Mouse (Mus musculus): ENCODE data around the gene Anapc7. TPM values are rescaled to one million over a fixed set of nuclear protein-coding genes. Genes with fewer than 3 reads are reported as not detected.
"Not testable (repeated sequence)": the region's sequence is repeated elsewhere in the genome, so short reads cannot be mapped to it uniquely, and the experiment has no call there.

The Anapc7 gene
- total RNA-seq, 2 experiments from 2014 or later, result 14.3 to 16.8 TPM

DNA sequence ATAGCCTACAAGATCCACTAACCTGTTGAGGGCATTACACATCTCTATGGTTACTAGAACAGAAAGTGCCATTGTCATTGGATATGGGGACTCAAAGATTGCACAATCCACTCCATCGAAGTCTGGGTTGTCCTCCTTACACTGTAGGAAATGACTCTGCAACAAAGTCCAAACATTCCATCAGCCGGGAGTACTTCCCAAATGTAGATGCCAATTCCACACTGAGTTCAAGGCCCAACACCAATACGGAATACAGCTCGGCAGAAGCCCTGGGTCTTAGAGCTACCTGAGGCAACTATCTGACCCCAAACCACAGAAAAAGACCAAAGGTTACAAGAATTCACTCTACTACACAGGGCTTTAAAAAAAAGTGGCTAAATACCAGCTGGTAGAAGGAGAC lies 36.6 kb downstream of the Anapc7 start:
- no peak overlapping the region for H3K4me3 ChIP-seq
- no peak for TF ChIP-seq CTCF (IDR thresholded peaks at IDR 0.05)
- peak; percentile 7 for DNase-seq
- H3K27ac ChIP-seq, result no peak overlapping the region
- intact Hi-C loops (cut with DNase I), result no loop called here

DNA sequence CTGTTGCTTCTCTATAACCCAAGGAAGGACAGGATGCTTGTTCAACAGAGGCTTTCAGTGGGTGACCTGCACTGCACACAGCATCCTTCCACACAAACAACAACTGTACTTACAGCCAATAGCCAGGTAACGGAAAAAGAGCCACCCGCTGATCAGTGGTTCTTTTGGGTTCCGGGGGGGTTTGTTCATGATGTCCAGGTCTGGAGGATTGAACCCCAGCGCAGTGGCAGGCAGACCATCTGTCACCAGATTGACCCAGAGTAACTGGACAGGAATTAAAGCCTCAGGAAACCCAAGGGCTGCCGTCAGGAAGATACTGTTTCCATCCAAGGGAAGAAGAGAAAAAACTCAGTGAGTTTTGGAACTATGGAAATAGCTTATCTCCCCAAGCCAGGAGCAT lies 37.8 kb downstream of the Anapc7 start:
- peak overlapping the region; percentile 16; the same call in 1 of the 2 replicates for H3K27ac ChIP-seq
- intact Hi-C loops (cut with DNase I), result no loop called here
- TF ChIP-seq CTCF (IDR thresholded peaks at IDR 0.05), result no peak
- DNase-seq, result peak; percentile 10
- H3K4me3 ChIP-seq, result no peak overlapping the region

DNA sequence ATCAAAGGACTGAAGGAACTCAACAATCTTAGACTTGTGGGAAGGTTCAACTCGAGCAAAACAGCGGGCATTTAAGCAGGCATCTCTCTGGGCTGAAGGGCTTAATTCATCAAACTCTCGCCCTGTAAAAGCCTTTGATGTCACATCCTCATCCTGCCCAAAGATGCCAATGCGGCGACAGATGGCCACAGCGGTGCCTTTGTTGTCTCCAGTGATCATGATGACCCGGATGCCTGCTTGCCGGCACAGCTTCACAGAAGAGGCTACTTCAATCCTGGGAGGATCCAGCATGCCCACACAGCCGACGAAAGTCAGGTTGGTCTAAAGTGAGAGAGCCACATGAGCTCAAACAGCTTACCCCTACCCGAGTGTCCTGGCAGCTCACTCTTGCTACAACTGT lies 39.2 kb downstream of the Anapc7 start:
- TF ChIP-seq CTCF (IDR thresholded peaks at IDR 0.05), result no peak
- H3K27ac ChIP-seq, result no peak overlapping the region
- H3K4me3 ChIP-seq, result no peak overlapping the region
- peak; percentile 6 for DNase-seq
- intact Hi-C loops (cut with DNase I), result no loop called here

DNA sequence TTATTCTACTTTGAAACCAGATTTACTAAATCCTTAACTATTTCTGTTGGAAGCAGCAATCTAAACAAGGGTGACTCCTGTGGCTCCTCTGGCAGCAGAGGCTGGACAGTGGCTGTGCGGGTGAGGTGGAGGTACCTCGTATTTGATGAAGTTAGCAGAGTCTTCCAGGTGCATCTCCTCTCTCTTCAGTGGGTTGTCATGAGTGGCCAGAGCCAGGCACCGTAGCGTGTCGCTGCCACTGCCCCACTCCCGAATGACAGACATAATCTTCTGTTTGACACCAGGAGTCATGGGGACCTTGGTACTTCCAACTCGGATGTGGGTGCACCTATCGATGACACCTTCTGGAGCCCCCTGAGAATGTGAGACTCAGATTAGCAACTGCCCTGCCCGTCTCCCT lies 39.9 kb downstream of the Anapc7 start:
- H3K4me3 ChIP-seq, result no peak overlapping the region
- intact Hi-C loops (cut with DNase I), result no loop called here

DNA sequence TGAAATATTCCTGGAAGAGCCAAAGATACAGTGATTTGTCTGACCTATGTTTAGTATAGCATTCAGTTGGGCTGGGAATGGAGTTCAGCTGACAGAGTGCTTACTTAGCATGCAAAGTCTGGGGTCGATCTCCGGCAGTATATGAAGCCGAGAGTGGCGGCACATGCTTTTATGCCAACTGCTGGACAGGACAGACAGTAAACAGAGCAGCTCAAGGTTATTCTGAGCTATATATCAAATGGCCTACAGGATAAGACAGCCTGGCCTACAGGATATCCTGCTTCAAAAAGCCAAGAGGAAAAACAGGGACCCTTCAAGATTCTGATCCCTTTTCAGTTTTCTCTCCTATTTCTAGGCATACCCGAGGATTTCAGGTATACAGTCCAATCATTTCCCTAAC lies 50.2 kb downstream of the Anapc7 start:
- no peak overlapping the region for H3K4me3 ChIP-seq
- no peak for TF ChIP-seq CTCF (IDR thresholded peaks at IDR 0.05)
- no peak for DNase-seq
- no peak overlapping the region for H3K27ac ChIP-seq
- intact Hi-C loops (cut with DNase I), result no loop called here

More for the DNA sequence above, 39.9 kb downstream of the Anapc7 start:
- H3K27ac ChIP-seq, result no peak overlapping the region
- DNase-seq, result no peak
- no peak for TF ChIP-seq CTCF (IDR thresholded peaks at IDR 0.05)

DNA sequence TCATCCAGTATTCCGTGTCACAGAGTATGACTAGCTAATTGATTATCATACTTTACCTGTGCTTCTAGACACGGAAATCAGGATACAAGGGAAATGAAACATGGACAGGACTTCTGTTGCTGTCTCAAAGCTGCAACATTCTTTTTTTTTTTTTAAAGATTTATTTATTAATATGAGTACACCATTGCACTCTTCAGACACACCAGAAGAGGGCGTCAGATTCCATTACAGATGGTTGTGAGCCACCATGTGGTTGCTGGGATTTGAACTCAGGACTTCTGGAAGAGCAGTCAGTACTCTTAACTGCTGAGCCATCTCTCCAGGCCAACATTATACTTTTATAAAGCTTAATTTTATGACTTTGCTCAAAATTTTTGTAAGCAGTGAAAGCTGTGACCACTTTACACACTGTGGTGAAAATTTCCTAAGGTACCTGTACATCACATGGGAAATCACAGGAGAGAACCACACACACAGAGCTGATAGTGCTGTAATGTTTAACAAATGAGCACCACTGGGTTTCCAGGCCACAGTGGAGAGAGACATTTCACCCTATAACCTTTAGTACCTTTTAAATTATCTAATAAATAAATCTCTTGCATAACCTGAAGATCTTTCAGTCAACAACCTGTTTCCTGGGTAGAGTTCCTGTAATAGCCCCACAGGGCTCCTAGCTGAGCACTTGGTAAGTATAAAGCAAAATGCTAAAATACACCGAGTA lies 53.3 kb downstream of the Anapc7 start:
- DNase-seq, result no peak
- Histone ChIP-seq H3K27ac (no peak overlapping the region), H3K4me3 (no peak overlapping the region)
- 0 out of 2 replicates have a peak, but pooled peaks have one; percentile 9 for TF ChIP-seq CTCF (IDR thresholded peaks at IDR 0.05)
- intact Hi-C loops (cut with DNase I), result no loop called here

DNA sequence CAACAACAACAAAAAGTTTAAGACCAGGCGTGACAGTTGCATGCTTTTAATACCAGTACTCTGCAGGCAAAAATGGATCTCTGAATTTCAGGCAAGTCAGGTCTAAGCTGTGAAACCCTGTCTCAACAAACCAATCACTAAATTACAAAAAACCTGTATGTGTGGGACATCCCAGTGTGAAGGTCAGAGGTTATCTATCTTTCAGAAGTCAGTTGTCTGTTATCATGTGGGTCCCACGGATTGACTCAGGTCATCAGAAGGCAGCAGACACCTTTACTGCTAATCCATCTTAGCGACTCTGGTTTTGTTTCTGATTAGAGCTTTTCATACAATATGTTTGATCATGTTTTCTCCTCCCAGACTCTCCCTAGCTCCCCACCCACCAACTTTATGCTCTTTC lies 54.6 kb downstream of the Anapc7 start:
- DNase-seq, result no peak
- intact Hi-C loops (cut with DNase I), result no loop called here
- H3K27ac ChIP-seq, result no peak overlapping the region
- no peak for TF ChIP-seq CTCF (IDR thresholded peaks at IDR 0.05)
- no peak overlapping the region for H3K4me3 ChIP-seq

DNA sequence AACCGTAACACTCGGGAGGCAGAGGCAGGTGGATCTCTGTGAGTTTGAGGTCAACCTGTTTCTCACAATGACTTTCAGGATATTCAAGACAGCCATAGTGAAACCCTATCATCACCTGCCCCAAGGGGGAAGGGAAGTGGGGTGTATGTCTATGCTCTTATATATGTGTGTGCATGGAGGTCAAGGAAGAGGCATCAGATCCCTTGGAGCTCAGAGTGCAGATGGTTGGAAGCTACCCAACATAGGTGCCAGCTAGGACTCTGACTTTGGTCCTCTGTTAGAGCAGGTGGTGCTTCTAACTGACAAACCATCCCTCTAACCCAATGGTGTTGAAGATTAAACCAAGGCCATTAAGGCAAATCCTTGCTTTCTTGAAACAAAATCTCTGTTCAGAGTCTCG lies 56.0 kb downstream of the Anapc7 start:
- no peak for DNase-seq
- no peak overlapping the region for H3K4me3 ChIP-seq
- TF ChIP-seq CTCF (IDR thresholded peaks at IDR 0.05), result no peak
- H3K27ac ChIP-seq, result no peak overlapping the region
- intact Hi-C loops (cut with DNase I), result no loop called here

DNA sequence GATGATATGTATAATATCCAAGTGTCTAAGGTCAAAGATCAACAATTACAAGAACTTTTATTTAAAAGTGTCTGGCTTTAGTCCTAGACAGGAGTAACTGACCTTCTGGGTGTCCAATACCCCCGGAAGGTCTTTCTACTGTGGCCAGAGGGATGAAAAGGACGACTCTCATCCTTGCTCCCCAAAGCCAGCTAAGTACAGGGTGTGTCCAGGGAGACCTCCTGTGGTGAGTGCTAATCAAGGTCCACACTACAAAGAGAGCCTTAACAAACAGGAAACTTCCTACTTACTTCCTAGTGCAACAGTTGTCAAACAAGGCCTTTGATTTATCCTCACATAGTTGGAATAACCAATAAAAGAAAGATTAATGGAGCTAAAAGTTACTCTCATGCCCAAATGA lies 57.6 kb downstream of the Anapc7 start:
- TF ChIP-seq CTCF (IDR thresholded peaks at IDR 0.05), result no peak
- Histone ChIP-seq H3K4me3 (no peak overlapping the region), H3K27ac (no peak overlapping the region)
- intact Hi-C loops (cut with DNase I), result no loop called here
- DNase-seq, result no peak

DNA sequence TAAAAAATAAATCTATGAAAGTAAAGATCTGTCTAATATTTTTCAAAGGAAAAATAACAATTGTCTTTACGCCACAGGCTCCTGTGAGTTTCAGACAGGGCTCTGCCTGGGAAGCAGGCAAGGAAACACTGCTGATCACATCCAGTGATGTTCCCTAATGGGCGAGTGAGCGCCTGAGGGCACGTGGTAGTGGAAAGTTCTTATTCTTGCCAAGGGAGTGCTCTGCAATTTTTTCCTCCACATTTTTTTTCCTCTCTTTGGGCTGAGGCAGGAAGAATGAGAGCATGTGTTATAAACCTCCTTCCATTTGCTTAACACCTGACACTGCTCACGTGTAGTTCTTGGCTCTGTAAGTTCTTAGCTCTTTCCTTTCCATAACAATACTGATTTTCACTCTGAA lies 60.4 kb downstream of the Anapc7 start:
- TF ChIP-seq CTCF (IDR thresholded peaks at IDR 0.05), result no peak
- DNase-seq, result peak; percentile 45
- peak overlapping the region; percentile 48 for H3K27ac ChIP-seq
- intact Hi-C loops (cut with DNase I), result no loop called here
- H3K4me3 ChIP-seq, result no peak overlapping the region

DNA sequence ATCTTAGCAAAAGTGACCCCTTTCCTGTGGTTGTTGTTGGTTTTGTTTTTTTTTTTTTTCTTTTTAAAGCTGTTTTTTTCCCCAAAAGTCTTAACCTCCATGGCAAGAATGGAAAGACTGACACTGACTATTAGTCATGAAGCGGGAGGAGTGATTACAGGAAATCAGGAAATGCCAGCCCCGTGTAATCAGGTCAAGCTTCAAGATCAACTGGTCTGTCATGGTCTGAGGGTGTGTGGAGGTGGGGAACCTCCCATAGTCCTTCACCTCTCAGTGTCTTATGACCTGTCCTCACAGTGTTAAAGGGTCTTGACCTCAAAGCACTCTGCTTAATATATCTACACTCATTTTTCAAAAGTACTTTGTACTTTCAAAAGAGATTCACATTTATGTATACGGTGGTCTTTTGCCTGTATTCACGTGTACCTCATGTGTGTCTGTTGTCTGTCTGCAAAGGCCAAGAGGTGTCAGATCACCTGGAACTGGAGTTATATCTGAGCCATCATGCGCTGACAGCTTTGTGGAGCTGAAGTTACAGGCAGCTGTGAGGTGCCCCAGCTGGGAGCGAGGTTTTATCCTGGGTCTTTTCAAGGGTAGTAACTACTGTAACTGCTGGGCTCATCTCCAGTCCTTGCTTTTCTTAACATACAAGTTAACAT lies 61.4 kb downstream of the Anapc7 start:
- no peak for DNase-seq
- no peak for TF ChIP-seq CTCF (IDR thresholded peaks at IDR 0.05)
- H3K27ac ChIP-seq, result peak overlapping the region; percentile 48
- intact Hi-C loops (cut with DNase I), result no loop called here
- no peak overlapping the region for H3K4me3 ChIP-seq

DNA sequence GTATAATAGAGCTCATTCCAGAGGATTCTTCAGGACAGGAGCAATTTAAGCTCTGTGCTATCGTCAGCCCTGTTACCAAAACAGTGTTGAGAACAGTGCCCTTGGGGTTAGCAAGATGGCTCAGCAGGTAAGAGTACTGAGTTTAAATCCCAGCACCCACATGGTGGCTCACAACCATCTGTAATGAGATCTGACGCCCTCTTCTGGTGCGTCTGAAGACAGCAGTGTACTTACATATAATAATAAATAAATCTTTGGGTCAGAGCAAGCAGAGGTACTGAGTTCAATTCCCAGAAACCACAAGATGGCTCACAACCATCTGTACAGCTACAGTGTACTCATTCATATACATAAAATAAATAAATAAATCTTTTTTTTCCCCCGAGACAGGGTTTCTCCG lies 64.8 kb downstream of the Anapc7 start:
- intact Hi-C loops (cut with DNase I), result not testable (repeated sequence)

DNA sequence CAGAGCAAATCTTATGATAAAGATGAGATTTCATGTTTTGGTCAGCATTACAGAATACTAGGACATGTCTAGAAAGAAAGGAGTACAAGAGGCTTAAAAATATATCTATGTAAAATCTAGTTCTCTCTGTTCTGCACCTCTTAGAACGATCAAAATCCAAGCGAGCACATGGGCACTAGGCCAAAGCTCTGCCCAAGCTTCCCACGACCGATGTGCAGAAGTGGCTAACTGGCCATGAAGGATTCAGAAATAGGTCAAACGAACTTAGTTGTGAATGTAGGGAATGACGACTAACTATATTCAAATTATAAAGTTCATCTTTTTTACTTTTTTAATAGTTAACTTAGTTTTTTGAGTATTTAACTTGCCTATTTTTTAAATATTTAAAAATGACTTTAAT lies 66.3 kb downstream of the Anapc7 start:
- Histone ChIP-seq H3K4me3 (no peak overlapping the region), H3K27ac (no peak overlapping the region)
- intact Hi-C loops (cut with DNase I), result no loop called here
- no peak for TF ChIP-seq CTCF (IDR thresholded peaks at IDR 0.05)
- no peak for DNase-seq

More for the DNA sequence above, 64.8 kb downstream of the Anapc7 start:
- DNase-seq, H3K27ac ChIP-seq, H3K4me3 ChIP-seq: not testable (repeated sequence)

DNA sequence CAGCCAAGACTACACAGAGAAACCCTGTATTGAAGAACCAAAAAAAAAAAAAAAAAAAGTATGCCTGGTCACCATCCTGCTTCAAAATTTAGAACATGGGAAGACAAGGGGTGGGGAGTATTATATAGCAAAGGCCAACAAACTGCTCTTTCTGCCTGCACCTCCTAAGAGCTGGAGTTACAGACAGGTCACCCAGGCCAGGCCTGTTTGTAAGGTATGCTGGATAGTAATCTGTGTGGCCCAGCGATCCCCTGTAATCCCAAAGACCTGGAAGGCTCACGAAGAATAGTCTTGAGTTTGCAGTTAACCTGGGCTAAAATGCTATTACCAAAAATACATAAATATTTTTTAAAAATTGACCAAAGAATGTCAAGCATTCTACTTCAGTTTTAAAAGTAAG lies 68.7 kb downstream of the Anapc7 start:
- Histone ChIP-seq H3K27ac (no peak overlapping the region), H3K4me3 (no peak overlapping the region)
- intact Hi-C loops (cut with DNase I), result no loop called here
- TF ChIP-seq CTCF (IDR thresholded peaks at IDR 0.05), result no peak
- no peak for DNase-seq
